Mouse (Mus musculus) midbrain, embryonic 16.5 days (tissue): ENCODE measurements around the gene Gm21409. TPM values are rescaled to one million over a fixed set of nuclear protein-coding genes. Genes with fewer than 3 reads are reported as not detected.
"Not testable (repeated sequence)": the region's sequence is repeated elsewhere in the genome, so short reads cannot be mapped to it uniquely, and the experiment has no call there.

Experiments used
- ATAC-seq: fragments of 200-750 bp; cut with Nextera tagmentation; 2 replicates; pipeline ENCODE4 v1.8.0; 2017; ENCODE audit warnings: moderate TSS enrichment
- H3K27ac ChIP-seq: fragments of 300-500 bp; sonication (generic); 2 replicates; pipeline ENCODE4 v1.5.1; 2014; ENCODE audit warnings: mild to moderate bottlenecking, low read length, mixed read lengths
- H3K27me3 ChIP-seq: fragments of 300-500 bp; sonication (generic); 2 replicates; pipeline ENCODE4 v1.6.1; 2014; ENCODE audit warnings: low read depth, low read length, mixed read lengths; ENCODE audit not compliant: control insufficient read depth, insufficient read depth
- H3K36me3 ChIP-seq: fragments of 300-500 bp; sonication (generic); 2 replicates; pipeline ENCODE4 v1.6.1; 2014; ENCODE audit warnings: mild to moderate bottlenecking, low read length, moderate library complexity, mixed read lengths; ENCODE audit not compliant: control insufficient read depth, insufficient read depth
- H3K4me1 ChIP-seq: fragments of 300-500 bp; sonication (generic); 2 replicates; pipeline ENCODE4 v1.6.1; 2014; ENCODE audit warnings: mild to moderate bottlenecking, low read length, mixed read lengths; ENCODE audit not compliant: control insufficient read depth, insufficient read depth
- H3K4me2 ChIP-seq: fragments of 300-500 bp; sonication (generic); 2 replicates; pipeline ENCODE4 v1.6.1; 2014; ENCODE audit warnings: mild to moderate bottlenecking, low read length, mixed read lengths
- H3K4me3 ChIP-seq: fragments of 300-500 bp; sonication (generic); 2 replicates; pipeline ENCODE4 v1.5.1; 2014; ENCODE audit warnings: low read depth, mild to moderate bottlenecking, low read length, moderate library complexity, mixed read lengths
- H3K9ac ChIP-seq: fragments of 300-500 bp; sonication (generic); 2 replicates; pipeline ENCODE4 v1.6.1; 2014; ENCODE audit warnings: low read depth, low read length, mixed read lengths
- H3K9me3 ChIP-seq: fragments of 300-500 bp; sonication (generic); replicated peaks from 2 replicates; pipeline ENCODE4 v1.6.1; 2014; ENCODE audit warnings: mild to moderate bottlenecking, low read length, mixed read lengths; ENCODE audit not compliant: control insufficient read depth, poor library complexity, severe bottlenecking
- WGBS: fragments of 180-500 bp; shearing (Covaris S2); extraction: QIAGEN DNeasy Blood & Tissue Kit; methylation state at CpG from one replicate; pipeline ENCODE4 v1.1.7; 2014; 5-methylcytosine and 5-hydroxymethylcytosine counted together
- polyA plus RNA-seq: library from polyadenylated mRNA; unstranded; fragments of >200 nt; fragmentation: Nextera tagmentation; extraction: Ambion mirVana; gene quantifications from 2 replicates; pipeline ENCODE4 v1.2.1, GENCODE M21; 2015

Gm21409 gene
- not detected in 2 replicates for polyA plus RNA-seq

- not testable (repeated sequence) for H3K27me3 ChIP-seq, H3K36me3 ChIP-seq, H3K4me3 ChIP-seq, H3K9ac ChIP-seq, H3K4me2 ChIP-seq, H3K27ac ChIP-seq, H3K4me1 ChIP-seq, H3K9me3 ChIP-seq, ATAC-seq
- no CpG with 5 or more reads among the region's 6 CpGs for WGBS
Observed at GRCm38 (mm10) chrY:84746385-84746784, at the start of gene Gm21409. Gene Gm21409, plus strand, starts transcription at chrY:84746685.

Other genes starting within 250 kb of the Gm21409 start
- gene Gm21394, start 181.8 kb upstream of the Gm21409 start, polyA plus RNA-seq, result not detected in 2 replicates